Mouse (Mus musculus) cerebellum, adult 9-11 months (tissue): ENCODE results near the gene Tmem150b.

ENCODE experiments used
- DNase-seq: peaks from one replicate; pipeline ENCODE4 v3.0.0; 2022

Tmem150b gene

GRCm38 (mm10) chr7:4725169-4725568 lies at the start of gene Tmem150b:
Gene Tmem150b (minus strand): TSS chr7:4725249.
- DNase-seq, result no peak

GRCm38 (mm10) chr7:4771202-4771601 lies 46.2 kb upstream of the Tmem150b start, which contains the start of gene Fam71e2:
Gene Fam71e2 (minus strand): TSS chr7:4771302.
- DNase-seq, result no peak

GRCm38 (mm10) chr7:4764946-4765710 lies 40.1 kb upstream of the Tmem150b start:
- no peak for DNase-seq

- DNase-seq, result no peak
These were observed 34.6 kb upstream of the Tmem150b start for GRCm38 (mm10) chr7:4759670-4760069.

- DNase-seq, result no peak
These were observed 27.9 kb upstream of the Tmem150b start, which contains the start of gene Cox6b2 for GRCm38 (mm10) chr7:4752821-4753570. Gene Cox6b2 (minus strand): TSS chr7:4753094.

GRCm38 (mm10) chr7:4751971-4752820 lies 27.1 kb upstream of the Tmem150b start:
- DNase-seq, result no peak

GRCm38 (mm10) chr7:4749169-4749568 lies 24.1 kb upstream of the Tmem150b start:
- no peak for DNase-seq

- DNase-seq, result no peak
These were observed 23.3 kb upstream of the Tmem150b start for GRCm38 (mm10) chr7:4748321-4748720.

- no peak for DNase-seq
These were observed 22.3 kb upstream of the Tmem150b start for GRCm38 (mm10) chr7:4747156-4747899.

- DNase-seq, result no peak
These were observed 21.4 kb upstream of the Tmem150b start for GRCm38 (mm10) chr7:4746326-4746980.

- no peak for DNase-seq
These were observed 19.8 kb upstream of the Tmem150b start for GRCm38 (mm10) chr7:4744886-4745285.

- no peak for DNase-seq
These were observed 18.3 kb upstream of the Tmem150b start for GRCm38 (mm10) chr7:4743354-4743753.

GRCm38 (mm10) chr7:4742482-4742819 lies 17.4 kb upstream of the Tmem150b start:
- DNase-seq, result peak; percentile 53

GRCm38 (mm10) chr7:4741672-4742481 lies 16.8 kb upstream of the Tmem150b start:
- peak; percentile 63 for DNase-seq

- peak; percentile 88 for DNase-seq
These were observed 16.1 kb upstream of the Tmem150b start for GRCm38 (mm10) chr7:4741151-4741550.

- DNase-seq, result no peak
These were observed 15.3 kb upstream of the Tmem150b start for GRCm38 (mm10) chr7:4740309-4740727.

- DNase-seq, result peak; percentile 100
These were observed 14.7 kb upstream of the Tmem150b start, which contains the start of gene Kmt5c for GRCm38 (mm10) chr7:4739544-4740275. Gene Kmt5c (plus strand): TSS chr7:4740115.

- no peak for DNase-seq
These were observed 14.0 kb upstream of the Tmem150b start for GRCm38 (mm10) chr7:4739041-4739543.

GRCm38 (mm10) chr7:4732968-4733392 lies 7.9 kb upstream of the Tmem150b start:
- no peak for DNase-seq

GRCm38 (mm10) chr7:4731090-4731489 lies 6.0 kb upstream of the Tmem150b start:
- DNase-seq, result no peak
